Mouse (Mus musculus) heart, postnatal 0 days (tissue): ENCODE results near the gene Peak1. TPM values are rescaled to one million over a fixed set of nuclear protein-coding genes. Genes with fewer than 3 reads are reported as not detected.

Experiments
- ATAC-seq: fragments of 200-750 bp; cut with Nextera tagmentation; 2 replicates; pipeline ENCODE4 v1.8.0; 2017; ENCODE audit warnings: low read depth, moderate number of reproducible peaks, moderate library complexity; ENCODE audit not compliant: insufficient read depth
- DNase-seq: peaks from one replicate; pipeline ENCODE4 v3.0.0-alpha.2; 2016; ENCODE audit warnings: low spot score
- H3K27ac ChIP-seq: fragments of 300-500 bp; sonication (generic); 2 replicates; pipeline ENCODE4 v1.5.1; 2014; ENCODE audit warnings: low read depth, mild to moderate bottlenecking
- H3K27me3 ChIP-seq: fragments of 300-500 bp; sonication (generic); 2 replicates; pipeline ENCODE4 v1.6.1; 2014; ENCODE audit warnings: low read length, mixed read lengths; ENCODE audit not compliant: control insufficient read depth, insufficient read depth
- H3K36me3 ChIP-seq: fragments of 300-500 bp; sonication (generic); replicated peaks from 2 replicates; pipeline ENCODE4 v1.6.1; 2014; ENCODE audit warnings: low read length, mixed read lengths; ENCODE audit not compliant: control insufficient read depth, insufficient read depth
- H3K4me1 ChIP-seq: fragments of 300-500 bp; sonication (generic); 2 replicates; pipeline ENCODE4 v1.6.1; 2014; ENCODE audit warnings: antibody characterized with exemption; ENCODE audit not compliant: control insufficient read depth, insufficient read depth
- H3K4me2 ChIP-seq: fragments of 300-500 bp; sonication (generic); 2 replicates; pipeline ENCODE4 v1.6.1; 2014; ENCODE audit warnings: low read depth, mild to moderate bottlenecking, low read length, moderate library complexity
- H3K4me3 ChIP-seq: fragments of 300-500 bp; sonication (generic); 2 replicates; pipeline ENCODE4 v1.5.1; 2014; ENCODE audit warnings: low read depth, low read length
- H3K9ac ChIP-seq: fragments of 300-500 bp; sonication (generic); replicated peaks from 2 replicates; pipeline ENCODE4 v1.6.1; 2014; ENCODE audit warnings: low read depth, low read length, mixed read lengths
- H3K9me3 ChIP-seq: fragments of 300-500 bp; sonication (generic); replicated peaks from 2 replicates; pipeline ENCODE4 v1.6.1; 2016; ENCODE audit warnings: low read length; ENCODE audit not compliant: control insufficient read depth
- CTCF ChIP-seq: IDR thresholded peaks from 2 replicates; pipeline ENCODE4 v1.5.1; 2016; ENCODE audit warnings: antibody characterized with exemption, control low read depth, low read depth
- EP300 ChIP-seq: IDR thresholded peaks from 2 replicates; pipeline ENCODE4 v1.6.1; 2016; ENCODE audit warnings: antibody characterized with exemption, low read depth
- WGBS: fragments of 180-500 bp; shearing (Covaris S2); extraction: QIAGEN DNeasy Blood & Tissue Kit; methylation state at CpG from one replicate; pipeline ENCODE4 v1.1.7; 2014; 5-methylcytosine and 5-hydroxymethylcytosine counted together
- polyA plus RNA-seq: library from polyadenylated mRNA; unstranded; fragments of >200 nt; fragmentation: Nextera tagmentation; extraction: Ambion mirVana; gene quantifications from 2 replicates; pipeline ENCODE4 v1.2.1, GENCODE M21; 2015
- total RNA-seq: library from RNA; depleted of rRNA; stranded (reverse); fragments of >200 nt; gene quantifications from 2 replicates; pipeline ENCODE4 v1.2.3, GENCODE M21; 2014; ENCODE audit warnings: low replicate concordance

The Peak1 gene
- total and polyA plus RNA-seq, 2 experiments from 2014 or later = 8.1 to 19.7 TPM

DNA sequence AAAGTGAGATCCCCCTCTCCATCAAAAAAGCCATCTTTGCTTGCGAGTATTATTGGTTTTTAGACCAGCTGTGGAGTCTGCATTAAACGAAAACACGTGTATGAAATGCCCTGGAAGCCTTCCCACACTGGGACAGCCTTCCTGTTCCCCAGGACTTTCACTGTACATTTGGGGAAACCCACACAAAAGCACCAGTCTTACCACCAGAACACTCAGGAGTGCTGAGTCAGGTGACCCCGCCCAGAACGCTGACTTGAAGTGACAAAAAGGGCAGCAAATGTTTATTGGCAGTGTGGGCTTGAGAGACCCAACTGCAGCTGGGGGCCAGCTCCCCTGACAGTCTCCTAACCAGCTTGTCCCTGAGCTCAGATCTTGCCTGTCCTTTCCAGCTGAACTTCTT lies 251.7 kb downstream of the Peak1 start:
- Histone ChIP-seq H3K4me3 (no peak overlapping the region), H3K4me2 (no peak overlapping the region), H3K27ac (no peak overlapping the region), H3K9me3 (no peaks in the 10 kb centered on the region), H3K4me1 (peaks cover 11% of the 10 kb centered on the region; the same call in 1 of the 2 replicates), H3K9ac (no peak overlapping the region), H3K36me3 (no peaks in the 10 kb centered on the region), H3K27me3 (no peaks in the 10 kb centered on the region)
- WGBS = 47% methylated on average over 5 of the region's 5 CpGs
- DNase-seq (no peak), ATAC-seq (no peak)
- TF ChIP-seq CTCF (no peak), EP300 (no peak)

DNA sequence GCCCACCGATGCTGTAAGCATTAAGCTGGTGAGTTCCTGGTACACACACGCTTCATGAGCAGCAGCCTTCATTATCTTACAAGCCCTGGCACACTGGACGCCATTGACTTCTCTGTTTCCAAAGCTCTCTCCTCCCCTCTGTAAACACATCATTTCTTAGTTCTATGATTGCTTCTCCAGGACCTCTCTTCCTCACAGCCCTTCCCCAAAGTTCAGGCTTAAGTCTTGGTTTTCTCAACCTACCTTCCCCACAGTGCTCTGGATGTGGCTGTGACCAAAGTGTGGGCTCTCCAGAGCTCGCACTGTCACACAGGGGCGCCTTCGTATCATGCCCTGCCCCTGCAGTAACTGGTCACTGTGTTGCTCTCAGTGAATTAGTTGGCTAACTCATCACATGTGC lies 252.5 kb downstream of the Peak1 start, which contains the start of gene Tspan3:
TSS of gene Tspan3 (minus strand) at position 101 of the 400 bp plus-strand sequence.
- no peak for ATAC-seq
- TF ChIP-seq EP300 (no peak), CTCF (no peak)
- WGBS = 92% methylated on average over 6 of the region's 6 CpGs

DNA sequence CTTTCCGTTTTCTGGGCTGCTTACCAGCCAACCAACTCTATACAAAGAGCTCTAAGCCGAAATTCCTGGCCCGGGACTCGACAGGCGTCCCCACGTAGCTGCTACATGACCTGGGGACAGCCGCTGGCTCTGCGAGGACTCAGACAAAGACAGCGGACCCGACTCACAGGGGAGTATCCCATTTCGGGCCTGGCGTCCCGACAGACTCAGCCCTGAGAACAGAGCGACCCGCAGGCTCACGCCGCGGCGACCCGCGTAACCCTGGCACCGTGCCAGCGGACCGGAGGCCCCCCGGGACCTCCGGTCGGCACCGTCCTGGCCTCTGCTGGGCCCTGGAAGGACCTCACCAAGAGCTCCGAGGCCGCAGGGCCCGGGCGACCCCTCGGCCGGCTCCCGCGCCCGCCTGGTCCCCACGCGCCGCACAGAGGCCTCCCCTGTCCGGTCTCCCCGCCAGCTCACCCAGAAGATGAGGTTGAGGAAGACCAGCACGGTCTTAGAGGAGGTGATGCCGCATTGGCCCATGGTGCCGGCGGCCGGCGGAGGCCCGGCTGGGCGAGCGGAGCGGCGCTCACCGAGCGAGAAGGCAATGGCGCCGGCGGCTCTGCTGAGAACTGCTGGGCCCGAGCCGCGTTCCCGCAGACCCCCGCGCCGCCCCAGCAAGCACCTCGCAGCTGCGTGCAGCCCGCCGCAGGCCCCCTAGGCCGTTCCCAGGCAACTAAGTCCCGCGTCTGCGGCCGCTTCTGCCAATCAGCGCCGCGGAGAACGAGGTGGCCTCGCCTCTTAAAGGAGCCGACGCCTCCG lies 257.3 kb downstream of the Peak1 start:
- ATAC-seq = peak; percentile 96
- DNase-seq = peak; percentile 94
- H3K36me3 ChIP-seq = no peaks in the 10 kb centered on the region
- WGBS = 0% methylated on average over 77 of the region's 82 CpGs
- peak overlapping the region; percentile 58 for H3K4me2 ChIP-seq
- peaks cover 26% of the 10 kb centered on the region for H3K4me1 ChIP-seq
- peak overlapping the region; percentile 90 for H3K9ac ChIP-seq
- no peaks in the 10 kb centered on the region for H3K9me3 ChIP-seq
- peak overlapping the region; percentile 81 for H3K4me3 ChIP-seq
- H3K27me3 ChIP-seq = no peaks in the 10 kb centered on the region
- peak overlapping the region; percentile 94 for H3K27ac ChIP-seq
- TF ChIP-seq CTCF (no peak), EP300 (no peak)

More for the DNA sequence above, 252.5 kb downstream of the Peak1 start, which contains the start of gene Tspan3:
- Histone ChIP-seq H3K4me3 (no peak within 1 kb of the TSS), H3K27me3 (no peaks in the 10 kb centered on the region), H3K4me2 (no peak within 1 kb of the TSS), H3K9ac (no peak within 1 kb of the TSS), H3K4me1 (peaks cover 13% of the 10 kb centered on the region; the same call in 1 of the 2 replicates), H3K36me3 (no peaks in the 10 kb centered on the region), H3K27ac (no peak within 1 kb of the TSS), H3K9me3 (no peaks in the 10 kb centered on the region)
- DNase-seq = no peak

DNA sequence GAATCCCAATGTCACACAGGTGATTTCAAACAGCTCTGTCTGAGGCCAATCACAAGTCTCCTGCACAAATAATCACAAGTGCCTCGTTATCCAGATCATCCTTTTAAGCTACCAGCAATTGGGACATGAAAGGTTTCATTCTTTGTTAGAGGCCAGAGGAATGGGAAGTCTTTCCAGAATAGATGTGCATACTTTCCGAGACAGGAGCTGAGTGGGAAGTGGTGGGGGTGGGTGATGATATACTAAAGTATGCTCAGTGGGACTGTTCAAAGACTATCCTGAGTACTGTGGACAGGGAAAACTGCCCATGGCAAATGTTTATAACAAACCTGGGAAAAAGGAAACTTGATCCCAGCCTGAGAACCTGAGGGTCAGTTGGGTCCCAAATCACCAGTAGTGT lies 258.4 kb downstream of the Peak1 start:
- peaks cover 26% of the 10 kb centered on the region for H3K4me1 ChIP-seq
- 8% methylated on average over 2 of the region's 2 CpGs for WGBS
- no peak for ATAC-seq
- no peak for TF ChIP-seq EP300
- no peaks in the 10 kb centered on the region for H3K36me3 ChIP-seq
- H3K27ac ChIP-seq = no peak overlapping the region
- H3K9me3 ChIP-seq = no peaks in the 10 kb centered on the region
- H3K27me3 ChIP-seq = no peaks in the 10 kb centered on the region
- H3K4me3 ChIP-seq = peak overlapping the region; percentile 81
- H3K9ac ChIP-seq = peak overlapping the region; percentile 90; the same call in 1 of the 2 replicates
- H3K4me2 ChIP-seq = peak overlapping the region; percentile 58
- DNase-seq = no peak

DNA sequence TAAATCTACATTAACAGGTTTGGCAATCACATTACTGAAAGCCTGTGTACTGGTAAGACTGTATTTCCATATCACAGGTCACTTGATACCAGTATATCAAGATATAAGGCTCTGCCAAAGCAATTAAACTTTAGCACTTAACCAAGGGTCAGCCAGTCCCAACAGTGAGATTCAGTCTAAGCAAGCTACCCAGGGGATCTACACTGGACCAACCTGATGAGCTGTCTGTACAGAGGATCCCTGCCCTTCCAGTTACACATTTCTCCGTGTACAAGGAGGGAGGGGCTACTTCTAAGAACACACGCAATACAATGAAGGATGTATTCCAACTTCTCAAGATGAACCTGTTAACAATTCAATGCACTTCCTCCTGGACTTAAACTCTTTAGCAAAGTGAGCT lies 259.8 kb downstream of the Peak1 start:
- H3K4me1 ChIP-seq = peaks cover 26% of the 10 kb centered on the region
- no peak overlapping the region for H3K27ac ChIP-seq
- DNase-seq (no peak), ATAC-seq (no peak)
- H3K36me3 ChIP-seq = no peaks in the 10 kb centered on the region
- H3K27me3 ChIP-seq = no peaks in the 10 kb centered on the region
- WGBS = 37% methylated on average over 2 of the region's 2 CpGs
- TF ChIP-seq EP300 (no peak), CTCF (no peak)
- no peak overlapping the region for H3K4me3 ChIP-seq
- no peak overlapping the region for H3K9ac ChIP-seq
- H3K9me3 ChIP-seq = no peaks in the 10 kb centered on the region
- H3K4me2 ChIP-seq = no peak overlapping the region
